Mouse (Mus musculus) cortical plate, adult 2 months (tissue): ENCODE measurements around the gene Mus81.

Experiments used
- CTCF ChIP-seq: fragments of 200-500 bp; IDR thresholded peaks from 2 replicates; pipeline ENCODE4 v1.5.1; 2011; ENCODE audit warnings: mild to moderate bottlenecking, control low read depth, low read length; ENCODE audit not compliant: insufficient read depth; ENCODE audit errors: extremely low read depth
- POLR2A ChIP-seq: fragments of 200-500 bp; IDR thresholded peaks from 2 replicates; pipeline ENCODE4 v1.6.1; 2011; ENCODE audit warnings: mild to moderate bottlenecking, low read length, control low read depth; ENCODE audit not compliant: insufficient read depth; ENCODE audit errors: extremely low read depth

DNA sequence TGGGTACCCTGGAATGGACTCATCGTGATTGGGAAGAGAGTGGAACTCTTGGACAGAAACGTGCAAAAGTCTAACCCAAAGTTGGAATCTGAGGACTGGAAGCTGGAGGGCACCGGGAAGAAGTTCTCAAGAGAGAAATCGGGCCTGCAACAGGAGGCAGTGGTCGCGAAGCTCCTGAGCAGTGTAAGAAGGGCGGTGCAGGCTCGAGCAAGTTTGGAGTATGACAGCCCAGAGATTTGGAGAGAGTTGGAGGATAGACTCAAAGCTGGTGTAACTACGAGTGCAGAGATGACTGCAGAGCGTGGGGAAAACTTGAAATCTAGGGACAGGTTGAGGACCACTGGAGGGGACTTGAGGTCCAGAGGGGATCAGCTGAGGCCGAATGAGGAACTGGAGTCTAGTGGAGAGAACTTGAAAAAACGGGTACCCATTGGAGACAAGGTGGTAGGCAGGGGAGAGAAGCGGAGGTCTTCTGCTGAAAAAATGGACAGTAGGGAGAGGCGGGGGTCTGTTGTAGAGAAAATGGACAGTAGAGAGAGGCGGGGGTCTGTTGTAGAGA lies 23.0 kb upstream of the Mus81 start:
- TF ChIP-seq CTCF, result no peak
- no peak for TF ChIP-seq POLR2A
